Mouse (Mus musculus): ENCODE measurements around the gene Eif1ad. TPM values are rescaled to one million over a fixed set of nuclear protein-coding genes. Genes with fewer than 3 reads are reported as not detected.

Eif1ad gene
- polyA plus RNA-seq, 1 experiment from 2014 or later, result 58.4 TPM

Other genes starting within 250 kb of the Eif1ad start
- 27.5 and 27.8 TPM in 2 replicates for gene Klc2, start 248.2 kb upstream of the Eif1ad start, polyA plus RNA-seq (2015; fragmentation: Nextera tagmentation; extraction: Ambion mirVana)
- gene Pacs1, start 93.6 kb upstream of the Eif1ad start, polyA plus RNA-seq (2015; fragmentation: Nextera tagmentation; extraction: Ambion mirVana), result 23.2 and 25.0 TPM in 2 replicates
- gene Sf3b2, start 71.3 kb upstream of the Eif1ad start, polyA plus RNA-seq (2015; fragmentation: Nextera tagmentation; extraction: Ambion mirVana), result 351 and 362 TPM in 2 replicates
- gene Gal3st3, start 68.4 kb upstream of the Eif1ad start, polyA plus RNA-seq (2015; fragmentation: Nextera tagmentation; extraction: Ambion mirVana), result 3.8 and 3.9 TPM in 2 replicates
- not detected in 2 replicates for gene Catsper1, start 31.0 kb upstream of the Eif1ad start, polyA plus RNA-seq (2015; fragmentation: Nextera tagmentation; extraction: Ambion mirVana)
- 0.45 and 1.2 TPM in 2 replicates for gene Cst6, start 17.2 kb upstream of the Eif1ad start, polyA plus RNA-seq (2015; fragmentation: Nextera tagmentation; extraction: Ambion mirVana)
- gene Banf1, start 427 bp downstream of the Eif1ad start, polyA plus RNA-seq (2015; fragmentation: Nextera tagmentation; extraction: Ambion mirVana), result 477 and 508 TPM in 2 replicates
- 82.0 and 87.6 TPM in 2 replicates for gene Sart1, start 22.0 kb downstream of the Eif1ad start, polyA plus RNA-seq (2015; fragmentation: Nextera tagmentation; extraction: Ambion mirVana)
- gene Tsga10ip, start 35.8 kb downstream of the Eif1ad start, polyA plus RNA-seq (2015; fragmentation: Nextera tagmentation; extraction: Ambion mirVana), result 0.30 and 0.57 TPM in 2 replicates
- 248 and 250 TPM in 2 replicates for gene Drap1, start 58.2 kb downstream of the Eif1ad start, polyA plus RNA-seq (2015; fragmentation: Nextera tagmentation; extraction: Ambion mirVana)
- 54.2 and 59.0 TPM in 2 replicates for gene AI837181, start 58.4 kb downstream of the Eif1ad start, polyA plus RNA-seq (2015; fragmentation: Nextera tagmentation; extraction: Ambion mirVana)
- gene Fosl1, start 80.8 kb downstream of the Eif1ad start, polyA plus RNA-seq (2015; fragmentation: Nextera tagmentation; extraction: Ambion mirVana), result 0.39 TPM in 1 of 2 replicates, not detected in the other
- 10.1 and 11.3 TPM in 2 replicates for gene Ccdc85b, start 91.2 kb downstream of the Eif1ad start, polyA plus RNA-seq (2015; fragmentation: Nextera tagmentation; extraction: Ambion mirVana)
- gene Fibp, start 93.9 kb downstream of the Eif1ad start, polyA plus RNA-seq (2015; fragmentation: Nextera tagmentation; extraction: Ambion mirVana), result 119 and 128 TPM in 2 replicates
- gene Ctsw, start 101.8 kb downstream of the Eif1ad start, polyA plus RNA-seq (2015; fragmentation: Nextera tagmentation; extraction: Ambion mirVana), result 1.1 and 1.5 TPM in 2 replicates
- gene Efemp2, start 107.2 kb downstream of the Eif1ad start, polyA plus RNA-seq (2015; fragmentation: Nextera tagmentation; extraction: Ambion mirVana), result 156 and 179 TPM in 2 replicates
- gene Mus81, start 121.7 kb downstream of the Eif1ad start, polyA plus RNA-seq (2015; fragmentation: Nextera tagmentation; extraction: Ambion mirVana), result 37.0 and 47.4 TPM in 2 replicates
- gene Cfl1, start 123.7 kb downstream of the Eif1ad start, polyA plus RNA-seq (2015; fragmentation: Nextera tagmentation; extraction: Ambion mirVana), result 2,798 and 2,930 TPM in 2 replicates
- 0.30 and 0.32 TPM in 2 replicates for gene 1700020D05Rik, start 137.0 kb downstream of the Eif1ad start, polyA plus RNA-seq (2015; fragmentation: Nextera tagmentation; extraction: Ambion mirVana)
- 7.5 and 9.3 TPM in 2 replicates for gene Snx32, start 143.8 kb downstream of the Eif1ad start, polyA plus RNA-seq (2015; fragmentation: Nextera tagmentation; extraction: Ambion mirVana)
- gene Ovol1, start 193.9 kb downstream of the Eif1ad start, polyA plus RNA-seq (2015; fragmentation: Nextera tagmentation; extraction: Ambion mirVana), result 11.3 and 12.0 TPM in 2 replicates
- gene Ap5b1, start 201.3 kb downstream of the Eif1ad start, polyA plus RNA-seq (2015; fragmentation: Nextera tagmentation; extraction: Ambion mirVana), result 9.7 and 10.8 TPM in 2 replicates
- 158 and 163 TPM in 2 replicates for gene Rnaseh2c, start 235.1 kb downstream of the Eif1ad start, polyA plus RNA-seq (2015; fragmentation: Nextera tagmentation; extraction: Ambion mirVana)
- 53.5 and 58.8 TPM in 2 replicates for gene Kat5, start 243.5 kb downstream of the Eif1ad start, polyA plus RNA-seq (2015; fragmentation: Nextera tagmentation; extraction: Ambion mirVana)

All from kidney, embryonic 15.5 days (tissue).